In the genomic region with DNA sequence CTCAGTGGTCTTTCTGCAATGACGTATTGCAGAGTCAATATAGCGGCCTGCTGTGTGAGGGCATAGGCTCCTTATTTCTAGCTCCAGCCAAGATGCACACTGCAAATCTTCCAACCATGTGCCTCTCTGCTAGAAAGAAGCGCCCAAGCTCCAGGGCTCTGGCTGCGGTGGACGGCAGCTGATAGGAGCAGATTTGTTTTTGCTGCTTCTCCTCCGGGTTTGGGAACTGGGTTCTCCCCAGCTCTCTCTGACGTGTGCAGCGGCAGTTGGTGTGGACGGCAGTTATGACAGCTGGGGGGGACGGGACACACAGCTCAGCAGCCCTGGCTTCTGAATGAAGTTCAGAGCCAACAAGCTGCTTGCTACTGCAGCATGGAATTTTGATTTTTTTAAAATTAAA, we compare ENCODE assay signal across 10 mouse cellular contexts.
DNase-seq lines count a peak whose midpoint lies in the region; ATAC-seq lines count a peak whose summit lies in the region.
"Had no signal": no experiment of that assay in that cellular context is flagged by ENCODE, and none has a peak within 500 bp of the region (broad histone marks: within the 10 kb centered on the region; RNA-seq: fewer than 3 reads in every experiment).

No protein-coding gene starts in this region.

- no peak overlapping the region for H3K27ac ChIP-seq in midbrain, embryonic 14.5 days (replicated peaks; ENCODE audit: low read depth, low read length)
- H3K27ac ChIP-seq: neural tube, embryonic 13.5 days had no signal

- H3K4me3 ChIP-seq in midbrain, embryonic 14.5 days (replicated peaks; ENCODE audit: low read depth, low read length), result no peak overlapping the region
- H3K4me3 ChIP-seq: neural tube, embryonic 13.5 days had no signal

- H3K36me3 ChIP-seq in midbrain, embryonic 14.5 days (ENCODE audit: control insufficient read depth, insufficient read depth, low read length), result no peaks in the 10 kb centered on the region
- H3K36me3 ChIP-seq: neural tube, embryonic 13.5 days had no signal

- ATAC-seq in midbrain, embryonic 14.5 days (ENCODE audit: low FRiP score, low TSS enrichment), result no peak

- H3K9me3 ChIP-seq in midbrain, embryonic 14.5 days (ENCODE audit: control insufficient read depth, low read length), result no peaks in the 10 kb centered on the region
- H3K9me3 ChIP-seq: neural tube, embryonic 13.5 days had no signal

- H3K4me1 ChIP-seq in midbrain, embryonic 14.5 days (ENCODE audit: control insufficient read depth, insufficient read depth, low read length), result no peaks in the 10 kb centered on the region

- peak; percentile 16 for DNase-seq in heart, adult 8-10 months (ENCODE audit: low spot score)
- DNase-seq in heart, postnatal 25 days (ENCODE audit: low spot score), result no peak
- DNase-seq in MEL-GATA-1-ER (ENCODE audit: extremely low read depth, low read depth), result peak; percentile 33
- peak; percentile 14 to 35 for DNase-seq in frontal cortex, postnatal 36 days (ENCODE audit: low spot score in 2 of 2)
- DNase-seq in layer of hippocampus, postnatal 25 days (ENCODE audit: extremely low spot score in 1 of 2, low spot score in 1 of 2), result peak; percentile 36 to 38
- no peak for DNase-seq in gastrocnemius, postnatal 25 days
- no peak for DNase-seq in midbrain, embryonic 14.5 days
- DNase-seq in ovary, adult 18-20 months (ENCODE audit: low spot score), result no peak
- DNase-seq: gastrocnemius, postnatal 14 days had no signal

- H3K27me3 ChIP-seq in midbrain, embryonic 14.5 days (ENCODE audit: control insufficient read depth, insufficient read depth, low read length), result no peaks in the 10 kb centered on the region
- H3K27me3 ChIP-seq: neural tube, embryonic 13.5 days had no signal

- intact Hi-C loops in heart, postnatal 25 days (cut with DNase I), result no loop called here

- no peak overlapping the region for H3K9ac ChIP-seq in midbrain, embryonic 14.5 days (replicated peaks; ENCODE audit: low read length)
- H3K9ac ChIP-seq: neural tube, embryonic 13.5 days had no signal

- WGBS in midbrain, embryonic 14.5 days, result 92% methylated on average over 10 of the region's 10 CpGs

- H3K4me2 ChIP-seq in midbrain, embryonic 14.5 days (ENCODE audit: low read length), result no peak overlapping the region
- H3K4me2 ChIP-seq: neural tube, embryonic 13.5 days had no signal

Comparison
In these comparisons a context has a peak if more than half of its experiments do, and no peak if none do; other contexts are left out.
1. DNase-seq: peak in heart, adult 8-10 months (single experiment), MEL-GATA-1-ER (single experiment), frontal cortex, postnatal 36 days (2 of 2) and layer of hippocampus, postnatal 25 days (2 of 2); none in heart, postnatal 25 days (single experiment), gastrocnemius, postnatal 25 days (single experiment), midbrain, embryonic 14.5 days (single experiment) and ovary, adult 18-20 months (single experiment).